Mouse (Mus musculus): ENCODE measurements at regions not wholly inside any gene's neighbourhood (a gene's known extent, or its start where the extent isn't known, plus 50 kb on each side); places are given as distances from the start of the nearest gene placed in this dataset.

DNA sequence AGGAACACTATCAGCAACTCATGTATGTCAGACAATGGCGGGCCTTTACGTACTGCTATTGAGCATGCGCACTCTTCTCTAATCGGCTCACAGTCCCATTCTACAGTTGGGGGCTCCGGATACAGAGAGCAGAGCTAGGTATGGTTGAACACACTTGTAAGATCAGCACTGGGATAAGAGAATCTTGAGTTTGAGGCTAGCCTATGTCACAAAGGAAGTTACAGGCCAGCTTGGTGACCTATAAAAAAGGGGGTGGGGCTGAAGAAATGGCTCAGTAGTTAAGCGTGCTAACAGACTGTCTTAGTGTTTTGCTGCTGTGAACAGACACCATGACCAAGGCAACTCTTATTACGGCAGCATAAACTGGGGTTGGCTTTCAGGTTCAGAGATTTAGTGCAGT lies 79.4 kb upstream of the Rap1b start:
- no peaks in the 10 kb centered on the region for H3K36me3 ChIP-seq (ENCODE audit: control insufficient read depth, insufficient read depth)
- TF ChIP-seq CTCF (IDR thresholded peaks at IDR 0.05; ENCODE audit: control insufficient read depth, insufficient read depth, insufficient read length): no peak
- TF ChIP-seq CEBPB (IDR thresholded peaks at IDR 0.05; ENCODE audit: low read depth): no peak
- TF ChIP-seq FOSL1 (IDR thresholded peaks at IDR 0.05; ENCODE audit: insufficient read depth, low read length, poor library complexity, severe bottlenecking): no peak
- TF ChIP-seq USF1 (IDR thresholded peaks at IDR 0.05; ENCODE audit: low read depth): no peak
- TF ChIP-seq MAX (IDR thresholded peaks at IDR 0.05): no peak
- no peak for TF ChIP-seq MYOD1 (IDR thresholded peaks at IDR 0.05; ENCODE audit: control insufficient read depth, insufficient read length, low read depth)
- no peak for TF ChIP-seq MYOG (IDR thresholded peaks at IDR 0.05; ENCODE audit: control insufficient read depth, extremely low read depth, insufficient read length)
- H3K79me2 ChIP-seq (ENCODE audit: control insufficient read depth, insufficient read depth): no peaks in the 10 kb centered on the region
- no peaks in the 10 kb centered on the region for H3K27me3 ChIP-seq (ENCODE audit: control insufficient read depth, insufficient read depth, insufficient read length)
- H3K79me3 ChIP-seq (ENCODE audit: low read depth): no peaks in the 10 kb centered on the region
- H3ac ChIP-seq (ENCODE audit: control insufficient read depth, insufficient read length, low read depth): no peak overlapping the region
- no peak overlapping the region for H3K4me3 ChIP-seq (ENCODE audit: insufficient read depth, poor library complexity, severe bottlenecking)

- Histone ChIP-seq H3K79me2 (ENCODE audit: control insufficient read depth, insufficient read depth) (no peaks in the 10 kb centered on the region), H3K4me3 (ENCODE audit: insufficient read depth, poor library complexity, severe bottlenecking) (no peak overlapping the region), H3K27me3 (ENCODE audit: control insufficient read depth, insufficient read depth, insufficient read length) (no peaks in the 10 kb centered on the region), H3K36me3 (ENCODE audit: control insufficient read depth, insufficient read depth) (no peaks in the 10 kb centered on the region), H3ac (ENCODE audit: control insufficient read depth, insufficient read length, low read depth) (no peak overlapping the region), H3K79me3 (ENCODE audit: low read depth) (no peaks in the 10 kb centered on the region)
- TF ChIP-seq FOSL1 (IDR thresholded peaks at IDR 0.05; ENCODE audit: insufficient read depth, low read length, poor library complexity, severe bottlenecking) (no peak), MYOD1 (IDR thresholded peaks at IDR 0.05; ENCODE audit: control insufficient read depth, insufficient read length, low read depth) (no peak), CEBPB (IDR thresholded peaks at IDR 0.05; ENCODE audit: low read depth) (no peak), USF1 (IDR thresholded peaks at IDR 0.05; ENCODE audit: low read depth) (no peak), MYOG (IDR thresholded peaks at IDR 0.05; ENCODE audit: control insufficient read depth, extremely low read depth, insufficient read length) (no peak), MAX (IDR thresholded peaks at IDR 0.05) (no peak), CTCF (IDR thresholded peaks at IDR 0.05; ENCODE audit: control insufficient read depth, insufficient read depth, insufficient read length) (no peak)
Measured at GRCm38 (mm10) chr10:117925611-117926555, 80.0 kb upstream of the Rap1b start.

GRCm38 (mm10) chr10:117928998-117929397 lies 83.2 kb upstream of the Rap1b start:
- no peak for TF ChIP-seq CEBPB (IDR thresholded peaks at IDR 0.05; ENCODE audit: low read depth)
- TF ChIP-seq MYOG (IDR thresholded peaks at IDR 0.05; ENCODE audit: control insufficient read depth, extremely low read depth, insufficient read length): no peak
- no peak for TF ChIP-seq USF1 (IDR thresholded peaks at IDR 0.05; ENCODE audit: low read depth)
- no peak for TF ChIP-seq MYOD1 (IDR thresholded peaks at IDR 0.05; ENCODE audit: control insufficient read depth, insufficient read length, low read depth)
- TF ChIP-seq CTCF (IDR thresholded peaks at IDR 0.05; ENCODE audit: control insufficient read depth, insufficient read depth, insufficient read length): no peak
- TF ChIP-seq MAX (IDR thresholded peaks at IDR 0.05): no peak
- no peak for TF ChIP-seq FOSL1 (IDR thresholded peaks at IDR 0.05; ENCODE audit: insufficient read depth, low read length, poor library complexity, severe bottlenecking)
- Histone ChIP-seq H3K36me3 (ENCODE audit: control insufficient read depth, insufficient read depth) (no peaks in the 10 kb centered on the region), H3K27me3 (ENCODE audit: control insufficient read depth, insufficient read depth, insufficient read length) (no peaks in the 10 kb centered on the region), H3K79me2 (ENCODE audit: control insufficient read depth, insufficient read depth) (no peaks in the 10 kb centered on the region), H3K4me3 (ENCODE audit: insufficient read depth, poor library complexity, severe bottlenecking) (no peak overlapping the region), H3ac (ENCODE audit: control insufficient read depth, insufficient read length, low read depth) (no peak overlapping the region), H3K79me3 (ENCODE audit: low read depth) (no peaks in the 10 kb centered on the region)

DNA sequence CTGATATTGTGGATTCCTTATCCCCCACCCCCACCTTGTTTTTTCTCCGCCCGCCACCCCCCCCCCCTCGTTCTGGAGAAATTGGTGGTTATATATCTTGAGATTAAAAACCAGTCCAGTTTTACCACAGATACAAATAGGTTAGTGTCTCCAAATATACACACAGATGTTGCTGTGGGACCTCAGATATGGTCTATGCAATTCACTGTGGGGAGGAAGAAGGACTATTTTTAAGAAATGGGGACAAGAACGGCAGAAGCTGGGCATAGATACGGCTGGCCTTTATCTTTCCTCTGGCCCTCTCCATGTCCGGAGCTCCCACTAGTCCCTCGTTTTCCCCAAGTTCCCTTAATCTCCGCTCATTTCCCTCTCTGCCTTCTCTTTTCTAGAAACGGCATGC lies 89.0 kb upstream of the Rap1b start:
- Histone ChIP-seq H3K4me3 (ENCODE audit: insufficient read depth, poor library complexity, severe bottlenecking) (no peak overlapping the region), H3K36me3 (ENCODE audit: control insufficient read depth, insufficient read depth) (no peaks in the 10 kb centered on the region), H3K27me3 (ENCODE audit: control insufficient read depth, insufficient read depth, insufficient read length) (no peaks in the 10 kb centered on the region), H3K79me3 (ENCODE audit: low read depth) (no peaks in the 10 kb centered on the region), H3ac (ENCODE audit: control insufficient read depth, insufficient read length, low read depth) (no peak overlapping the region), H3K79me2 (ENCODE audit: control insufficient read depth, insufficient read depth) (no peaks in the 10 kb centered on the region)
- TF ChIP-seq MYOD1 (IDR thresholded peaks at IDR 0.05; ENCODE audit: control insufficient read depth, insufficient read length, low read depth) (no peak), CTCF (IDR thresholded peaks at IDR 0.05; ENCODE audit: control insufficient read depth, insufficient read depth, insufficient read length) (no peak), MYOG (IDR thresholded peaks at IDR 0.05; ENCODE audit: control insufficient read depth, extremely low read depth, insufficient read length) (no peak), CEBPB (IDR thresholded peaks at IDR 0.05; ENCODE audit: low read depth) (no peak), FOSL1 (IDR thresholded peaks at IDR 0.05; ENCODE audit: insufficient read depth, low read length, poor library complexity, severe bottlenecking) (no peak), USF1 (IDR thresholded peaks at IDR 0.05; ENCODE audit: low read depth) (no peak), MAX (IDR thresholded peaks at IDR 0.05) (no peak)

GRCm38 (mm10) chr10:117938717-117939116 lies 92.9 kb upstream of the Rap1b start:
- no peak overlapping the region for H3ac ChIP-seq (ENCODE audit: control insufficient read depth, insufficient read length, low read depth)
- TF ChIP-seq CEBPB (IDR thresholded peaks at IDR 0.05; ENCODE audit: low read depth): no peak
- no peak for TF ChIP-seq MYOD1 (IDR thresholded peaks at IDR 0.05; ENCODE audit: control insufficient read depth, insufficient read length, low read depth)
- TF ChIP-seq USF1 (IDR thresholded peaks at IDR 0.05; ENCODE audit: low read depth): no peak
- no peak for TF ChIP-seq CTCF (IDR thresholded peaks at IDR 0.05; ENCODE audit: control insufficient read depth, insufficient read depth, insufficient read length)
- no peak for TF ChIP-seq MAX (IDR thresholded peaks at IDR 0.05)
- no peak for TF ChIP-seq FOSL1 (IDR thresholded peaks at IDR 0.05; ENCODE audit: insufficient read depth, low read length, poor library complexity, severe bottlenecking)
- no peak for TF ChIP-seq MYOG (IDR thresholded peaks at IDR 0.05; ENCODE audit: control insufficient read depth, extremely low read depth, insufficient read length)
- no peaks in the 10 kb centered on the region for H3K79me2 ChIP-seq (ENCODE audit: control insufficient read depth, insufficient read depth)
- no peaks in the 10 kb centered on the region for H3K27me3 ChIP-seq (ENCODE audit: control insufficient read depth, insufficient read depth, insufficient read length)
- H3K4me3 ChIP-seq (ENCODE audit: insufficient read depth, poor library complexity, severe bottlenecking): no peak overlapping the region
- no peaks in the 10 kb centered on the region for H3K36me3 ChIP-seq (ENCODE audit: control insufficient read depth, insufficient read depth)
- H3K79me3 ChIP-seq (ENCODE audit: low read depth): no peaks in the 10 kb centered on the region

Data from C2C12 (cell line).